Mouse (Mus musculus) limb, embryonic 13.5 days (tissue): ENCODE data around the gene Pafah2. TPM values are rescaled to one million over a fixed set of nuclear protein-coding genes. Genes with fewer than 3 reads are reported as not detected.
A peak's percentile ranks its signal among the peaks of the same experiment; 100 is the strongest.

ENCODE experiments used
- ATAC-seq: fragments of 200-750 bp; cut with Nextera tagmentation; 2 replicates; pipeline ENCODE4 v1.8.0; 2017; ENCODE audit warnings: low read depth, moderate number of reproducible peaks, moderate TSS enrichment; ENCODE audit not compliant: low FRiP score
- H3K27ac ChIP-seq: fragments of 300-500 bp; sonication (generic); 2 replicates; pipeline ENCODE4 v1.5.1; 2015; ENCODE audit warnings: inconsistent platforms, mild to moderate bottlenecking, moderate library complexity
- H3K27me3 ChIP-seq: fragments of 300-500 bp; sonication (generic); 2 replicates; pipeline ENCODE4 v1.6.1; 2015; ENCODE audit warnings: mild to moderate bottlenecking, inconsistent platforms
- H3K36me3 ChIP-seq: fragments of 300-500 bp; sonication (generic); 2 replicates; pipeline ENCODE4 v1.6.1; 2015; ENCODE audit warnings: inconsistent platforms, mild to moderate bottlenecking, moderate library complexity
- H3K4me1 ChIP-seq: fragments of 300-500 bp; sonication (generic); 2 replicates; pipeline ENCODE4 v1.6.1; 2015; ENCODE audit warnings: inconsistent platforms
- H3K4me2 ChIP-seq: fragments of 300-500 bp; sonication (generic); replicated peaks from 2 replicates; pipeline ENCODE4 v1.6.1; 2015; ENCODE audit warnings: inconsistent platforms, mild to moderate bottlenecking, moderate library complexity
- H3K4me3 ChIP-seq: fragments of 300-500 bp; sonication (generic); 2 replicates; pipeline ENCODE4 v1.5.1; 2015; ENCODE audit warnings: moderate library complexity, mild to moderate bottlenecking, inconsistent platforms
- H3K9ac ChIP-seq: fragments of 300-500 bp; sonication (generic); 2 replicates; pipeline ENCODE4 v1.6.1; 2015; ENCODE audit warnings: mild to moderate bottlenecking, inconsistent platforms
- H3K9me3 ChIP-seq: fragments of 300-500 bp; sonication (generic); 2 replicates; pipeline ENCODE4 v1.6.1; 2016; ENCODE audit warnings: inconsistent platforms
- WGBS: fragments of 180-500 bp; shearing (Covaris S2); methylation state at CpG from one replicate; pipeline ENCODE4 v1.1.7; 2015; 5-methylcytosine and 5-hydroxymethylcytosine counted together
- polyA plus RNA-seq: library from polyadenylated mRNA; unstranded; fragments of >200 nt; fragmentation: Nextera tagmentation; extraction: Ambion mirVana; gene quantifications from 2 replicates; pipeline ENCODE4 v1.2.1, GENCODE M21; 2015

The Pafah2 gene
- polyA plus RNA-seq, 1 experiment from 2014 or later = 12.9 TPM

DNA sequence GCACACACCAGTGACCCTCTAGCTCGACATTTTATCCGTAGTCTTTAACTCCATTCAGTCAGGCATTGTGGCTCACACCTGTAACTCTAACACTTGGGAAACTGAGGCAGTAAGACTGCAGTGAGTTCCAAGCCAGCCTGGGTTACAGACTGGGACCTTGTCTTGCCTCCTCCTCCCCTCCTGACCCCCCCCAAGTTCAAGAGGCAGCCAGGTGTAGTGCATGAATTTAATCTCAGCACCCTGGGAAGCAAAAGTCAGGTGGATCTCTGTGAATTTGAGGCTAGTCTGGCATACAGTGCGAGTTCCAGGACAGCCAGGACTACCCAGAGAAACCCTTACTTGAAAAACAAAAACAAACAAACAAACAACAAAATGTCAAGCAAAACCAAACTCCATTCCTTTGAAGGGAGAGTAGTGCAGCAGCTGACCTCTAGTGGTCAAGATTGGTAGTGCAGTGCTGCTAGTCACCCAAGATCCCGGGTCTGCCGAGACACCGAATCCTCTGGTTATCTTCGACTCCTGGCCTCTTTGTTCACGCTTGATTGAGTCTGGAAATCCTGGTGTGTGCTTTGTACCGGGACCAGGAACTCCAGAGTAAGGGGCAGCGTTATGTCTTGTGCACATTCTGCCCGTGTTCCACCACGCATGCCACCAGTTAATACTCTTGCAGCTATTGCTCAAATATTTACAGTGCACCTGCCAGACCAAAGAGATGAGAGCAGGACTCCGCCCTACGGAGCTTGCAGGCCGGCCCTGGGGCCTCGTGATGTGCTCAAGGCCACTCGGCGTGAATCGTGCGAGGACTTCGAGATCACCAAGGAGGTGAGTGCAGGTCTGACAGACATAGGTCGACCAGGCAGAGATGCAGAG is 39.3 kb upstream of the Pafah2 start:
- Histone ChIP-seq H3K9me3 (no peaks in the 10 kb centered on the region), H3K4me1 (peaks cover 33% of the 10 kb centered on the region), H3K27me3 (peaks cover 16% of the 10 kb centered on the region), H3K27ac (no peak overlapping the region), H3K9ac (no peak overlapping the region), H3K4me3 (no peak overlapping the region), H3K36me3 (no peaks in the 10 kb centered on the region), H3K4me2 (peak overlapping the region; percentile 45)
- WGBS = 19% methylated on average over 22 of the region's 22 CpGs
- no peak for ATAC-seq

DNA sequence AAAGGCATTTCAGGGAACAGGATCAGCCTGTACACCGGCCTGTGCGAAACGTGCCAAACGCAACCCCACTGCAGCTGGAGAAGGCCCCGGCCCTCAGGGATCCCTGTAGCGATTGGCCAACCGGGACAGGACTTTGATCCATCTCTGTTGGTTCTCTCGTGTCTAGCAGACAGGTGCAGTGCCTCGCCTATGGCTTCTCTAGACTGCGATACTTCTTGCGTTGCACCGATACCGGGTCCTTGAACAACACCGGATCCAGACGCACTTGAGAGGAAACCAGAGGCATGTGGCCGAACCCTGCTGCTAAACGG is 38.7 kb upstream of the Pafah2 start:
- Histone ChIP-seq H3K27ac (no peak overlapping the region), H3K36me3 (no peaks in the 10 kb centered on the region), H3K9me3 (no peaks in the 10 kb centered on the region), H3K9ac (no peak overlapping the region), H3K4me3 (no peak overlapping the region), H3K4me1 (peaks cover 32% of the 10 kb centered on the region), H3K4me2 (0 out of 2 replicates have a peak overlapping the region, but pooled peaks have one; percentile 45), H3K27me3 (peaks cover 16% of the 10 kb centered on the region)
- no peak for ATAC-seq
- 36% methylated on average over 17 of the region's 17 CpGs for WGBS

DNA sequence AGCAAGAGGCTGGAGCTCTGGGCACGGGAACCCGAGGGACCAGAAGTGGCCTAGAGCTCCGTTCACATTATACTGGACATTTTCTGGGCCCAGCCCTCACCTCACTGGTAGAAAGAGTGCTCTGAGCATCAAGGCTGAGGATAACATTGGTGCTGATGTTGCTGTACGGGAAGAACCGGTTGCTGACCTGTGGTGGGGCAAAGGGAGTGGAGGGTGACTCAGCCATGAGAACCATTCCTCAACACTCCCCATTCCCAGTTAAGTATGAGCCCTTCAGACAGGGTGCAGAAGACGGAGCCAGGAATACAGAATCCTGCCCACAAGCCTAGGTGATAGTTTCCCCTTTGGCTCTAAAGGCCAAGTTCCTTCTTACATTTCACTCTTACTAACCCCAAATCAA is 36.5 kb upstream of the Pafah2 start:
- Histone ChIP-seq H3K27ac (no peak overlapping the region), H3K36me3 (no peaks in the 10 kb centered on the region), H3K27me3 (peaks cover 16% of the 10 kb centered on the region), H3K9ac (no peak overlapping the region), H3K4me2 (no peak overlapping the region), H3K9me3 (no peaks in the 10 kb centered on the region), H3K4me1 (peaks cover 40% of the 10 kb centered on the region), H3K4me3 (no peak overlapping the region)
- 78% methylated on average over 6 of the region's 6 CpGs for whole genome bisulfite sequencing
- ATAC-seq = no peak

DNA sequence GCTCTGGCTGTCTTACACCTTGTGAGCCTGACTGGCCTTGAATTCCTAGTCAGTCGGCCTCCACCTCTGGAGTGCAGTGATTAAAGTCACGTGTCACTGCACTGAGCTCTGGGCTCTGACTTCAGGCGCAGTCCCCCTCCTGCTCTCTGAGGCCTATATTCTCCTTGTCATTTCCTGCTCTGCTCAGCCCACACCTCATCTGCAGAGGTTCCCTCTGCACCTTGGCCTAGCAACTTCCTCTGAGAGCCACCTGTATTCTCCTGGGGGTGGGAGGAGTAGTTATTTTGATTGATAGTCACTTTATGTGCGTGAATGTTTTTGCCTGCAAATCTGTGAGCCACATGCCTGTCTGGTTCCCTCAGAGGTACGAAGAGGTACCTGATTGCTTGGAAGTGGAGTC is 34.9 kb upstream of the Pafah2 start:
- Histone ChIP-seq H3K4me3 (no peak overlapping the region), H3K27ac (no peak overlapping the region), H3K4me2 (no peak overlapping the region), H3K4me1 (peaks cover 40% of the 10 kb centered on the region), H3K9ac (no peak overlapping the region), H3K36me3 (no peaks in the 10 kb centered on the region), H3K9me3 (no peaks in the 10 kb centered on the region), H3K27me3 (peaks cover 16% of the 10 kb centered on the region)
- 14% methylated on average over 5 of the region's 5 CpGs for WGBS
- peak; percentile 26; the same call in 1 of the 2 replicates for ATAC-seq

DNA sequence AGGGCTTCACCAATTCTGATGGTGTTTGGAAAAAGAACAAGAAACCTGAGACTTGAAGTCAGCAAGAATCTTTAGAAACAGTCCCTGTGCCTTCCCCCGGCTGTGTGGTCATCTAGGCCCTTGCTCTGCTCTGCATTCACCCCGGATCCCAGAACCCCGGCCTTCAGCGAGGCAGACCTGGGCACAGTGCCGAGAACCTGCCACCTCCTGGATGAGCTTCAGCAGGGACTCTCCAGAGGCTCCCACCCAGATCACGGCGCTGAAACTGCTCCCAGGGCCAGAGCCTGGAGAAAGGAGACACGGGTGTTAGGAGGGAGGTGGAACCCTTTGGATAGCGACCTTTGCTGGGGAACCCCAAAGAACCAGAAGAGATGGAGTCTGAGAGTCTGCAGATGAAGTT is 34.0 kb upstream of the Pafah2 start:
- Histone ChIP-seq H3K9me3 (no peaks in the 10 kb centered on the region), H3K27ac (no peak overlapping the region), H3K4me1 (peaks cover 32% of the 10 kb centered on the region), H3K27me3 (peaks cover 14% of the 10 kb centered on the region), H3K36me3 (no peaks in the 10 kb centered on the region), H3K4me2 (no peak overlapping the region), H3K9ac (no peak overlapping the region), H3K4me3 (no peak overlapping the region)
- 70% methylated on average over 9 of the region's 9 CpGs for WGBS
- no peak for ATAC-seq

DNA sequence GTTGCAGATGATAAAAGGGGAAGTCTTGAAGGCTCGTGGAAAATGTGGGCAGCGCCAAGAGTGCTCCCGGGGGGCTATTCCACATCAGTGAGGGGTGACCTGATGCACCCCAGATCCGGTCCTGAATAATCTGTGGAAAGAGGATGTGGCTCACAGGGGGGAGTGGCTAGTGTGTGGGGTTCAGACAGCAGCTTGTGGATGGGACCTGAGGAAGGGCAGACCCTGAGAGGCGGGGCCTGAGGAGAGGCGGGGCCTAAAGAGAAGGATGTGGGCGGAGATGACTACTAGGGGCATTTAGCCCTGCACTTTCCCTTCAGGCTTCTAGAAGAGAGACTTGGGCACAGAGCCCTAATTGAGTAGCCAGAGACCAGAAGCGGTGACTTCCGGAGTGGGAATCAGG is 33.5 kb upstream of the Pafah2 start:
- Histone ChIP-seq H3K4me2 (peak overlapping the region; percentile 7; the same call in 1 of the 2 replicates), H3K9me3 (no peaks in the 10 kb centered on the region), H3K27ac (no peak overlapping the region), H3K27me3 (peaks cover 10% of the 10 kb centered on the region), H3K9ac (no peak overlapping the region), H3K4me1 (peaks cover 30% of the 10 kb centered on the region), H3K4me3 (no peak overlapping the region), H3K36me3 (no peaks in the 10 kb centered on the region)
- no peak for ATAC-seq
- WGBS = 23% methylated on average over 9 of the region's 9 CpGs

DNA sequence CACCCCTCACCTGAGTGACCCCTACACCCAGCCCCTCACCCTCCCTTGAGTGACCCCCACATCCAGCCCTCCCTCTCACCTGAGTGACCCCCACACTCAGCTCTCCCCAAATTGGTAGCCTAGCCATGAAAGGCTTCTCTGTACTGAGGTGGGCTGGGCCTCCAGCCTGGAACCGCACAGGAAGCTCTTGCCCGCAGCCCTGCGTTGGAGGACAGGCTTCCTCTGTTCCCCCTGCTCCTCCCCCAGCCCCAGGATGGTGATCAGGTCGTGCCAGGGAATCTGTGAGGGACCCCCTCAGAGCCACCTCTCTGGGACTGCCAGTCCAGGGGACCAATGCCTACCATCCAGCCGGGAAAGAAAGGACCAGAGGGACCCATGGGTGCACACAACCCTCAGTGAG is 30.8 kb upstream of the Pafah2 start:
- peaks cover 20% of the 10 kb centered on the region for H3K27me3 ChIP-seq
- H3K4me1 ChIP-seq = peaks cover 37% of the 10 kb centered on the region
- peak overlapping the region; percentile 38 for H3K4me2 ChIP-seq
- peak; percentile 57 for ATAC-seq
- H3K36me3 ChIP-seq = no peaks in the 10 kb centered on the region
- H3K9me3 ChIP-seq = no peaks in the 10 kb centered on the region
- WGBS = 26% methylated on average over 5 of the region's 5 CpGs
- H3K4me3 ChIP-seq = no peak overlapping the region
- no peak overlapping the region for H3K9ac ChIP-seq
- H3K27ac ChIP-seq = peak overlapping the region; percentile 69; the same call in 1 of the 2 replicates

DNA sequence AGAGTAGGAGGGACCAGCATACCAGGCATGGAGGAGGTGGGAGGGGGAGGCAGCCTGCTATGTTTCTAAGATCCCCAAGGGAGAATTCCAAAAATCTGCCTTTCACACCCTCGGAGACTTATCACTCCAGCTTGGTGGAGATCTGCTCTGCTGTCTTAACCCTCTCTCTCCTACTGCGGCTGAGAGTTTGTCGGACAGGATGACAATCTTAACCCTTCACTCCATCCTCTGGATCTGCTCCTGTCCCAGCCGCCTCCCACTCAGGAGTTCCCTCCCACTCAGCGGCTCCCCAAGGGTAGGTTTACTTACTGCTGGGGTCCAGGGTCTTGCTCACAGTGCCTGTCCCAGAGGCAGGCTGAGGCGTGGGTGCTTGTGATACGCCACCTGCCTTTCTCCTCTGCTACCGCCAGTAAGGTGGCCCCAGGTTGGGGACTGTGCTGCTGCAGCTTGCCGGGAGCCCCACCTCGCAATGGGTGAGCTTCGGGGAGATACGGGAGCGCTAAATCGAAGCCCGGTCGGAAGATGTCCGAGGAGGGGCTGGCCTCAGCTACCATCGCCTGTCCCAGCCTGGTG is 25.4 kb upstream of the Pafah2 start:
- Histone ChIP-seq H3K9me3 (no peaks in the 10 kb centered on the region), H3K27me3 (peaks cover 41% of the 10 kb centered on the region), H3K27ac (peak overlapping the region; percentile 22; the same call in 1 of the 2 replicates), H3K4me1 (peaks cover 31% of the 10 kb centered on the region), H3K36me3 (no peaks in the 10 kb centered on the region), H3K4me3 (peak overlapping the region; percentile 59), H3K9ac (peak overlapping the region; percentile 67), H3K4me2 (peak overlapping the region; percentile 92)
- 2% methylated on average over 18 of the region's 18 CpGs for WGBS
- 0 out of 2 replicates have a peak, but pooled peaks have one; percentile 17 for ATAC-seq

DNA sequence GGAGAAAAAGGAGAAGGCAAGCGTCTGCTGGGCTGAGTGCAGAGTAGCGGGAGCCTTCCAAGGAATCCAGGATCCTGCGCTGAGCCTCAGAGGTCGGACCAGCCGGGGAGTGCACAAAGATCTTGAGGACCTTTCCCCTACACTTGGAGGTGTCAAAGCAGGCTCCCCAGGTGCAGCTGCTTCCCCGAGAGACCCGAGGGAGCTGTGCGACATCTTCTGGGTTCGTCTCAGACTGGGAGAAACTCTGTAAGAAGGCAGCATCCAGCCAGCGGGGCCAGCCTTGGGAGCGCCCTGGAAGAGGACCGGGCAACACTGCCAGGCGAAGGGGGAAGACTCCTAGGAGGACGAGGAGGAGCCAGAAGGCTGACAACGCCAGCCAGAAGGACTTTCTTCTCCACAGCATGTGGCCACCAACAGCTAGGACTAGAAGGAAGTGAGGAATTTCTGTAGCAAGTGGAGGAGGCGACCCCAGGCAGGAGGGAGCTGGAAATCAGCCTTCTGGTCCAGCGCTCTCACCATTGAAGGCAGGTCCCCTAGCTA is 24.7 kb upstream of the Pafah2 start:
- Histone ChIP-seq H3K4me3 (peak overlapping the region; percentile 59), H3K36me3 (no peaks in the 10 kb centered on the region), H3K9me3 (no peaks in the 10 kb centered on the region), H3K27ac (peak overlapping the region; percentile 22; the same call in 1 of the 2 replicates), H3K4me2 (peak overlapping the region; percentile 92), H3K4me1 (peaks cover 26% of the 10 kb centered on the region), H3K27me3 (peaks cover 41% of the 10 kb centered on the region), H3K9ac (peak overlapping the region; percentile 67)
- no peak for ATAC-seq
- under 1% methylated on average over 17 of the region's 17 CpGs for WGBS

DNA sequence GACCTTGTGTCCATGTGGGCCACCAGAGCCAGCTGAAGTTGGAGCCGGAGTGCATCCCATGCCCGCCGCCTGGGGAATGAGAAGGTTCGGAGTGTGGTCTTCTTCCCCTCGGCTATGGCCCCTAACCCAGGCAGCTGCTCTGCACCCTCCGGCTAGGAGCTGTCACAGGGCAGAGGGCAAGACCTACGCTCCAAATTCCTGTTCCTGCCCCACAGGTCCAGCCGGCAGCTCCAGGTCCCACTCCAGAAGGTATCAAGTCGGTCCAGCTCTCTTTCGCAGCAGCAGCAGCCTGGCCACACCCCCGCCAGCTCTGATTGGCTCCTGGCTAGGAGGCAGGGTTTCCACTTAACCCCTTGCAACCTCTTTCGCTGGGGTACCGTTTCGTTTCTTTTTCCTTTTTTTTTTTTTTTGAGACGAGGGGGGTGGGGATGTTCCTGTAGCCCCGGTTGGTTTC is 23.8 kb upstream of the Pafah2 start:
- H3K4me3 ChIP-seq = peak overlapping the region; percentile 59
- peaks cover 41% of the 10 kb centered on the region for H3K27me3 ChIP-seq
- ATAC-seq = peak; percentile 83; the same call in 1 of the 2 replicates
- peak overlapping the region; percentile 92 for H3K4me2 ChIP-seq
- 0% methylated on average over 16 of the region's 16 CpGs for WGBS
- H3K27ac ChIP-seq = peak overlapping the region; percentile 22; the same call in 1 of the 2 replicates
- peak overlapping the region; percentile 67 for H3K9ac ChIP-seq
- H3K4me1 ChIP-seq = peaks cover 26% of the 10 kb centered on the region
- H3K36me3 ChIP-seq = no peaks in the 10 kb centered on the region
- no peaks in the 10 kb centered on the region for H3K9me3 ChIP-seq

DNA sequence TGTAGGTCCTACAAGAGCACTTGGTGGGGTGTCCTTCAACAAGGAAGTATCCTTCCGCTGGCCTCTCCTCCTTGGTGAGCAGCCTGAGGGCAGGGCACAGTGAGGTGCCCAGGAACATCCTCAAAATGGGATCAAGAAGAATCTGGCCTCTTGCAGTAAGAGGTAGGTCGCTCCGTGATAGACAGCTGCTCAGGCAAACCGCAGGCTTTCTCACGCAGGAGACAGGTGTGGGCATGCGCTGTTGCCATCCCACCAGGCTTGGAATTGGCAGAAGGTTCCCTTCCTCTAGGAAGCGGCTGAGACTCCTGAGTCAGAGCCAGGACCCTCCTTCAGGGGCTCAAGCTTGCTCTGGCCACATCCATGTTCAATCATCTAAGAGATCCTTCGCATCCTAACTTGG is 22.8 kb upstream of the Pafah2 start:
- H3K4me1 ChIP-seq = peaks cover 31% of the 10 kb centered on the region
- H3K27me3 ChIP-seq = peaks cover 39% of the 10 kb centered on the region
- no peak overlapping the region for H3K4me3 ChIP-seq
- H3K27ac ChIP-seq = no peak overlapping the region
- H3K9ac ChIP-seq = no peak overlapping the region
- H3K36me3 ChIP-seq = no peaks in the 10 kb centered on the region
- peak overlapping the region; percentile 92; the same call in 1 of the 2 replicates for H3K4me2 ChIP-seq
- ATAC-seq = no peak
- 73% methylated on average over 8 of the region's 8 CpGs for WGBS
- H3K9me3 ChIP-seq = no peaks in the 10 kb centered on the region

DNA sequence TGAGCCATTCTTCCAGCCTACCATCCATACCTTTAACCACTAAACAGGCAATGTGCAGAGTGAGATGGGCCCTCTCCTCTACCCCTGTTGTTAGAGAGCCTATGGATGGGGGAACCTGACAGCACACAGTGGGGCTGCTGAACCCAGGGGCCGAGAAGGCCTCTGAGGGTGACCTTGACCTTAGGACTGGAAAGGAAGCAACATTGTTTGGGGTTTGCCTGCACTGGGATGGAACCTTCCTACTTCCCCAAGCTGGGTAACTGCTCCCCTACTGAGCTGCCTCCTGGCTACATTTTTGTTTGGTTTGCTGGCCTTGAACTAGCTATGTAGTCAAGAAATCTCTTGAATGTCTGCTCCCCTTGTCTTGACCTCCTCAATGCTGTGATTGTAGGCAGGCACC is 21.8 kb upstream of the Pafah2 start:
- WGBS = 60% methylated on average over 1 of the region's 1 CpGs

More for the DNA sequence above, 21.8 kb upstream of the Pafah2 start:
- no peaks in the 10 kb centered on the region for H3K9me3 ChIP-seq
- no peak overlapping the region for H3K9ac ChIP-seq
- H3K27me3 ChIP-seq = peaks cover 30% of the 10 kb centered on the region
- no peak for ATAC-seq
- H3K4me1 ChIP-seq = peaks cover 31% of the 10 kb centered on the region
- H3K27ac ChIP-seq = no peak overlapping the region
- no peak overlapping the region for H3K4me2 ChIP-seq
- no peaks in the 10 kb centered on the region for H3K36me3 ChIP-seq
- no peak overlapping the region for H3K4me3 ChIP-seq
